40 mouse cellular contexts compared by ENCODE assay signal in the genomic region with DNA sequence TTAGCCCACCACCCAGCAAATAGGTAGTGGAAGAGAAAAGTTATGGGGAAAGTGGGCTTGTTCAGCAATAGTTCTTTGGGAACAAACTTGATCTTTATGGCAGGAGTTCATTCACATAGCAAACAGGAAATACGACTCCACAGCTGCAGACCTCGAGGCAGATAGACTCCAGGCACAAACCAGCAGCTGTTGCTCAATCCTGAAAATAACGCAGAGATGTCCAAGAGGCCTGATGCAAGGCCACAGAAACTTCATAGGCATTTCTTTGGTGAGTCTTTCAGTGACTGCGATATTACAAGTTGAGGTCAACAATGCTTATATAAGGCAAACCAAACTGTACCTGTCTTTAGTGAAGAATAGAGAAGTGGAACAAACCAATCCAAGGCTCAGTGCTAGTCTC. TPM values are rescaled to one million over a fixed set of nuclear protein-coding genes. Genes with fewer than 3 reads are reported as not detected.
"Had no signal": no experiment of that assay in that cellular context is flagged by ENCODE, and none has a peak within 500 bp of the region (broad histone marks: within the 10 kb centered on the region; RNA-seq: fewer than 3 reads in every experiment).

No protein-coding gene starts in this region.

RNA-seq across cellular contexts. Expression of gene Gm5662, which starts 18.8 kb away (rescaled TPM):
- total RNA-seq: left cerebral cortex, adult 8-10 months; left cerebral cortex, postnatal 10 days; left cerebral cortex, postnatal 14 days; left cerebral cortex, postnatal 25 days; left cerebral cortex, postnatal 36 days; left cerebral cortex, postnatal 4 days; liver, adult 2 months; megakaryocyte progenitor cell, adult 5-6 weeks; megakaryocyte, adult 5-6 weeks; megakaryocyte-erythroid progenitor cell, adult 5-6 weeks; midbrain, postnatal 0 days; monocyte, adult 5-6 weeks had no signal
- polyA plus RNA-seq: limb, embryonic 10.5 days; limb, embryonic 11.5 days; limb, embryonic 12.5 days; limb, embryonic 13.5 days; limb, embryonic 14.5 days; limb, embryonic 15.5 days; liver, adult 2 months; liver, embryonic 11.5 days; liver, embryonic 12.5 days; liver, embryonic 13.5 days; liver, embryonic 14.5 days; liver, embryonic 15.5 days; liver, embryonic 16.5 days; liver, postnatal 0 days; lung, adult 2 months; lung, embryonic 14.5 days; lung, embryonic 15.5 days; lung, embryonic 16.5 days; lung, postnatal 0 days; macrophage; midbrain, embryonic 10.5 days; midbrain, embryonic 11.5 days; midbrain, embryonic 12.5 days; midbrain, embryonic 13.5 days; midbrain, embryonic 14.5 days; midbrain, embryonic 15.5 days; midbrain, embryonic 16.5 days; midbrain, postnatal 0 days; neural tube, embryonic 11.5 days; neural tube, embryonic 12.5 days had no signal

RNA-seq across cellular contexts. Expression of gene Gm5039, which starts 30.7 kb away (rescaled TPM):
- total RNA-seq: left cerebral cortex, adult 8-10 months; left cerebral cortex, postnatal 10 days; left cerebral cortex, postnatal 14 days; left cerebral cortex, postnatal 25 days; left cerebral cortex, postnatal 36 days; left cerebral cortex, postnatal 4 days; liver, adult 2 months; megakaryocyte progenitor cell, adult 5-6 weeks; megakaryocyte, adult 5-6 weeks; megakaryocyte-erythroid progenitor cell, adult 5-6 weeks; midbrain, postnatal 0 days; monocyte, adult 5-6 weeks had no signal
- polyA plus RNA-seq: limb, embryonic 10.5 days; limb, embryonic 11.5 days; limb, embryonic 12.5 days; limb, embryonic 13.5 days; limb, embryonic 14.5 days; limb, embryonic 15.5 days; liver, adult 2 months; liver, embryonic 11.5 days; liver, embryonic 12.5 days; liver, embryonic 13.5 days; liver, embryonic 14.5 days; liver, embryonic 15.5 days; liver, embryonic 16.5 days; liver, postnatal 0 days; lung, adult 2 months; lung, embryonic 14.5 days; lung, embryonic 15.5 days; lung, embryonic 16.5 days; lung, postnatal 0 days; macrophage; midbrain, embryonic 10.5 days; midbrain, embryonic 11.5 days; midbrain, embryonic 12.5 days; midbrain, embryonic 13.5 days; midbrain, embryonic 14.5 days; midbrain, embryonic 15.5 days; midbrain, embryonic 16.5 days; midbrain, postnatal 0 days; neural tube, embryonic 11.5 days; neural tube, embryonic 12.5 days had no signal

RNA-seq across cellular contexts. Expression of gene Gm8332, which starts 43.2 kb away (rescaled TPM):
- total RNA-seq: left cerebral cortex, adult 8-10 months; left cerebral cortex, postnatal 10 days; left cerebral cortex, postnatal 14 days; left cerebral cortex, postnatal 25 days; left cerebral cortex, postnatal 36 days; left cerebral cortex, postnatal 4 days; liver, adult 2 months; megakaryocyte progenitor cell, adult 5-6 weeks; megakaryocyte, adult 5-6 weeks; megakaryocyte-erythroid progenitor cell, adult 5-6 weeks; midbrain, postnatal 0 days; monocyte, adult 5-6 weeks had no signal
- polyA plus RNA-seq: limb, embryonic 10.5 days; limb, embryonic 11.5 days; limb, embryonic 12.5 days; limb, embryonic 13.5 days; limb, embryonic 14.5 days; limb, embryonic 15.5 days; liver, adult 2 months; liver, embryonic 11.5 days; liver, embryonic 12.5 days; liver, embryonic 13.5 days; liver, embryonic 14.5 days; liver, embryonic 15.5 days; liver, embryonic 16.5 days; liver, postnatal 0 days; lung, adult 2 months; lung, embryonic 14.5 days; lung, embryonic 15.5 days; lung, embryonic 16.5 days; lung, postnatal 0 days; macrophage; midbrain, embryonic 10.5 days; midbrain, embryonic 11.5 days; midbrain, embryonic 12.5 days; midbrain, embryonic 13.5 days; midbrain, embryonic 14.5 days; midbrain, embryonic 15.5 days; midbrain, embryonic 16.5 days; midbrain, postnatal 0 days; neural tube, embryonic 11.5 days; neural tube, embryonic 12.5 days had no signal
